Mouse (Mus musculus) forebrain, embryonic 14.5 days (tissue): ENCODE measurements around the gene Slc16a1. TPM values are rescaled to one million over a fixed set of nuclear protein-coding genes. Genes with fewer than 3 reads are reported as not detected.
A peak's percentile ranks its signal among the peaks of the same experiment; 100 is the strongest.

ENCODE experiments used
- ATAC-seq: fragments of 200-750 bp; cut with Nextera tagmentation; 2 replicates; pipeline ENCODE4 v1.8.0; 2017; ENCODE audit warnings: mild to moderate bottlenecking, moderate library complexity
- DNase-seq: peaks from one replicate; pipeline ENCODE4 v3.0.0-alpha.2; 2015; ENCODE audit warnings: low spot score
- H3K27ac ChIP-seq: fragments of 300-500 bp; sonication (generic); 2 replicates; pipeline ENCODE4 v1.5.1; 2014; ENCODE audit warnings: low read depth, mild to moderate bottlenecking, control low read depth, low read length, moderate library complexity
- H3K27me3 ChIP-seq: fragments of 300-500 bp; sonication (generic); replicated peaks from 2 replicates; pipeline ENCODE4 v1.6.1; 2014; ENCODE audit warnings: low read length, control low read depth, mixed read lengths; ENCODE audit not compliant: control insufficient read depth, insufficient read depth
- H3K36me3 ChIP-seq: fragments of 300-500 bp; sonication (generic); 2 replicates; pipeline ENCODE4 v1.6.1; 2014; ENCODE audit warnings: low read length, control low read depth; ENCODE audit not compliant: control insufficient read depth, insufficient read depth
- H3K4me1 ChIP-seq: fragments of 300-500 bp; sonication (generic); 2 replicates; pipeline ENCODE4 v1.6.1; 2014; ENCODE audit warnings: antibody characterized with exemption, low read length, control low read depth; ENCODE audit not compliant: control insufficient read depth, insufficient read depth
- H3K4me2 ChIP-seq: fragments of 300-500 bp; sonication (generic); 2 replicates; pipeline ENCODE4 v1.6.1; 2014; ENCODE audit warnings: mild to moderate bottlenecking, control low read depth, low read length
- H3K4me3 ChIP-seq: fragments of 300-500 bp; sonication (generic); 2 replicates; pipeline ENCODE4 v1.5.1; 2014; ENCODE audit warnings: low read depth, low read length, control low read depth
- H3K9ac ChIP-seq: fragments of 300-500 bp; sonication (generic); 2 replicates; pipeline ENCODE4 v1.6.1; 2014; ENCODE audit warnings: mild to moderate bottlenecking, low read length, control low read depth, moderate library complexity
- H3K9me3 ChIP-seq: fragments of 300-500 bp; sonication (generic); replicated peaks from 2 replicates; pipeline ENCODE4 v1.6.1; 2016; ENCODE audit warnings: low read length, control low read depth, mixed read lengths; ENCODE audit not compliant: control insufficient read depth
- WGBS: fragments of 180-500 bp; shearing (Covaris S2); extraction: QIAGEN DNeasy Blood & Tissue Kit; methylation state at CpG from one replicate; pipeline ENCODE4 v1.1.7; 2014; 5-methylcytosine and 5-hydroxymethylcytosine counted together
- polyA plus RNA-seq: library from polyadenylated mRNA; unstranded; fragments of >200 nt; fragmentation: Nextera tagmentation; extraction: Ambion mirVana; gene quantifications from 2 replicates; pipeline ENCODE4 v1.2.1, GENCODE M21; 2014

Slc16a1 gene
- polyA plus RNA-seq, 1 experiment from 2014 or later = 18.1 TPM

- no peak overlapping the region for H3K9ac ChIP-seq
- H3K4me2 ChIP-seq = no peak overlapping the region
- ATAC-seq (no peak), DNase-seq (no peak)
- H3K36me3 ChIP-seq = no peaks in the 10 kb centered on the region
- no peak overlapping the region for H3K4me3 ChIP-seq
- 90% methylated on average over 2 of the region's 2 CpGs for WGBS
- no peaks in the 10 kb centered on the region for H3K9me3 ChIP-seq
- no peaks in the 10 kb centered on the region for H3K27me3 ChIP-seq
- no peak overlapping the region for H3K27ac ChIP-seq
- H3K4me1 ChIP-seq = peaks cover 5% of the 10 kb centered on the region; the same call in 1 of the 2 replicates
These were observed 2.0 kb upstream of the Slc16a1 start for GRCm38 (mm10) chr3:104636491-104636890.

- H3K27ac ChIP-seq = peak overlapping the region; percentile 27; the same call in 1 of the 2 replicates
- WGBS = 16% methylated on average over 38 of the region's 38 CpGs
- H3K4me1 ChIP-seq = peaks cover 5% of the 10 kb centered on the region; the same call in 1 of the 2 replicates
- peak overlapping the region; percentile 83 for H3K4me3 ChIP-seq
- DNase-seq (peak; percentile 51), ATAC-seq (no peak; the same call in 1 of the 2 replicates)
- H3K36me3 ChIP-seq = no peaks in the 10 kb centered on the region
- H3K9me3 ChIP-seq = no peaks in the 10 kb centered on the region
- peak overlapping the region; percentile 90 for H3K4me2 ChIP-seq
- no peaks in the 10 kb centered on the region for H3K27me3 ChIP-seq
- peak overlapping the region; percentile 87 for H3K9ac ChIP-seq
These were observed 753 bp upstream of the Slc16a1 start for GRCm38 (mm10) chr3:104637427-104638402.

GRCm38 (mm10) chr3:104638932-104639748 lies 672 bp downstream of the Slc16a1 start:
- no peak overlapping the region for H3K27ac ChIP-seq
- no peaks in the 10 kb centered on the region for H3K27me3 ChIP-seq
- DNase-seq (peak; percentile 42), ATAC-seq (peak; percentile 65)
- peak overlapping the region; percentile 90 for H3K4me2 ChIP-seq
- WGBS = under 1% methylated on average over 55 of the region's 58 CpGs
- H3K9me3 ChIP-seq = no peaks in the 10 kb centered on the region
- H3K4me1 ChIP-seq = peaks cover 5% of the 10 kb centered on the region; the same call in 1 of the 2 replicates
- peak overlapping the region; percentile 83 for H3K4me3 ChIP-seq
- H3K9ac ChIP-seq = peak overlapping the region; percentile 87
- no peaks in the 10 kb centered on the region for H3K36me3 ChIP-seq

- Histone ChIP-seq H3K4me3 (peak overlapping the region; percentile 83), H3K9ac (no peak overlapping the region), H3K36me3 (no peaks in the 10 kb centered on the region), H3K4me2 (peak overlapping the region; percentile 90), H3K27me3 (no peaks in the 10 kb centered on the region), H3K27ac (no peak overlapping the region), H3K4me1 (peaks cover 5% of the 10 kb centered on the region; the same call in 1 of the 2 replicates), H3K9me3 (no peaks in the 10 kb centered on the region)
- DNase-seq (no peak), ATAC-seq (no peak)
- WGBS = 13% methylated on average over 10 of the region's 10 CpGs
These were observed 1.4 kb downstream of the Slc16a1 start for GRCm38 (mm10) chr3:104639749-104640368.

DNA sequence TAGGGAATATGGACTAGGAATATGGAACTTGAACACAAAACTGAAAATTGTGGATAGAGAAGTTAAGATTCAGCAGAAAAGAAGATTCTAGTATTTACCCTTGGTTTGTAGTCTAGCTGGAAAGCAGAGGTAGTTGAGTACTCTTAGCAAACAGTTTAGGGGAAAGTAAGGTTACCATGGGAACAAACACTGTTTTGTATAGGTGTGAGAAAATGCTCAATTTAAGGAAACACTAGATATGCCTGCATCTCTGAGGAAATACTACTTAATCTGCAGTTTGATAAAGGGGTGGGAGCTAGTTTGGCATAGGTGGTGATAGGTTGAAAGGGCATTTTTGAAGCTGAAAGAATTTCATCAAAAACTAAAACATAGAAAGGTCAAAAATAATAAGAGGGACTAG lies 2.4 kb downstream of the Slc16a1 start:
- Histone ChIP-seq H3K27me3 (no peaks in the 10 kb centered on the region), H3K9me3 (no peaks in the 10 kb centered on the region), H3K4me2 (no peak overlapping the region), H3K36me3 (no peaks in the 10 kb centered on the region), H3K4me3 (no peak overlapping the region), H3K4me1 (peaks cover 5% of the 10 kb centered on the region; the same call in 1 of the 2 replicates), H3K27ac (no peak overlapping the region), H3K9ac (no peak overlapping the region)
- no peak for ATAC-seq
- no peak for DNase-seq

DNA sequence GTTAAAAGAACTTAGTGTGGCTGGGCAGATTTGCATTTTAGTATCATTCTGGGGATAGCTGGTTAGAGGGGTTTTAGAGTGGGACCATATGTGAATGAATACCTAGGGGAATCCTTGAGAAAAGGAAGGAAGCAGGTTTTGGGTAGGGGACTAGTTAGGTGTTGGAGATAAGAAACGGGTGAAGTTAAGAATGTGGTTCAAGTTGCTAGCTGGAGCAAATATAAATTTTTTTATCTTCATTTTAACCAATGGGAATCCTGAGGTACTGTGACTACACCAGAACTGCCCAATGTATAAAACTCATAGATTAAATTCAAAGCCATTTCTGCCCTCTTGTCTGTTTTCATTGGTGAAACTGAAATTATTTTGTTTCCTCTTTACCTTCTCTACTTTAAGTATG lies 2.8 kb downstream of the Slc16a1 start:
- no peak for ATAC-seq
- WGBS = 94% methylated on average over 1 of the region's 1 CpGs
- no peak for DNase-seq

GRCm38 (mm10) chr3:104643113-104643512 lies 4.6 kb downstream of the Slc16a1 start:
- Histone ChIP-seq H3K4me2 (no peak overlapping the region), H3K9me3 (no peaks in the 10 kb centered on the region), H3K27me3 (no peaks in the 10 kb centered on the region), H3K4me1 (0 out of 2 replicates have a peak, but pooled peaks cover 2% of the 10 kb centered on the region), H3K27ac (no peak overlapping the region), H3K36me3 (no peaks in the 10 kb centered on the region), H3K9ac (no peak overlapping the region), H3K4me3 (no peak overlapping the region)
- 87% methylated on average over 4 of the region's 4 CpGs for WGBS
- no peak for ATAC-seq
- no peak for DNase-seq

More for the DNA sequence above, 2.8 kb downstream of the Slc16a1 start:
- Histone ChIP-seq H3K9ac (no peak overlapping the region), H3K27ac (no peak overlapping the region), H3K4me2 (no peak overlapping the region), H3K4me3 (no peak overlapping the region), H3K36me3 (no peaks in the 10 kb centered on the region), H3K27me3 (no peaks in the 10 kb centered on the region), H3K4me1 (peaks cover 5% of the 10 kb centered on the region; the same call in 1 of the 2 replicates), H3K9me3 (no peaks in the 10 kb centered on the region)

GRCm38 (mm10) chr3:104643810-104644270 lies 5.4 kb downstream of the Slc16a1 start:
- 16% methylated on average over 2 of the region's 2 CpGs for WGBS
- DNase-seq = peak; percentile 67
- Histone ChIP-seq H3K27me3 (no peaks in the 10 kb centered on the region), H3K4me2 (no peak overlapping the region), H3K9ac (no peak overlapping the region), H3K27ac (no peak overlapping the region), H3K4me1 (0 out of 2 replicates have a peak, but pooled peaks cover 2% of the 10 kb centered on the region), H3K36me3 (no peaks in the 10 kb centered on the region), H3K4me3 (no peak overlapping the region), H3K9me3 (no peaks in the 10 kb centered on the region)
- ATAC-seq = peak; percentile 38; the same call in 1 of the 2 replicates
